Mouse (Mus musculus): Measurements from ENCODE around the gene Brca2. TPM values are rescaled to one million over a fixed set of nuclear protein-coding genes. Genes with fewer than 3 reads are reported as not detected.

Gene Brca2
- polyA plus RNA-seq, 1 experiment from 2014 or later: 12.7 TPM

DNA sequence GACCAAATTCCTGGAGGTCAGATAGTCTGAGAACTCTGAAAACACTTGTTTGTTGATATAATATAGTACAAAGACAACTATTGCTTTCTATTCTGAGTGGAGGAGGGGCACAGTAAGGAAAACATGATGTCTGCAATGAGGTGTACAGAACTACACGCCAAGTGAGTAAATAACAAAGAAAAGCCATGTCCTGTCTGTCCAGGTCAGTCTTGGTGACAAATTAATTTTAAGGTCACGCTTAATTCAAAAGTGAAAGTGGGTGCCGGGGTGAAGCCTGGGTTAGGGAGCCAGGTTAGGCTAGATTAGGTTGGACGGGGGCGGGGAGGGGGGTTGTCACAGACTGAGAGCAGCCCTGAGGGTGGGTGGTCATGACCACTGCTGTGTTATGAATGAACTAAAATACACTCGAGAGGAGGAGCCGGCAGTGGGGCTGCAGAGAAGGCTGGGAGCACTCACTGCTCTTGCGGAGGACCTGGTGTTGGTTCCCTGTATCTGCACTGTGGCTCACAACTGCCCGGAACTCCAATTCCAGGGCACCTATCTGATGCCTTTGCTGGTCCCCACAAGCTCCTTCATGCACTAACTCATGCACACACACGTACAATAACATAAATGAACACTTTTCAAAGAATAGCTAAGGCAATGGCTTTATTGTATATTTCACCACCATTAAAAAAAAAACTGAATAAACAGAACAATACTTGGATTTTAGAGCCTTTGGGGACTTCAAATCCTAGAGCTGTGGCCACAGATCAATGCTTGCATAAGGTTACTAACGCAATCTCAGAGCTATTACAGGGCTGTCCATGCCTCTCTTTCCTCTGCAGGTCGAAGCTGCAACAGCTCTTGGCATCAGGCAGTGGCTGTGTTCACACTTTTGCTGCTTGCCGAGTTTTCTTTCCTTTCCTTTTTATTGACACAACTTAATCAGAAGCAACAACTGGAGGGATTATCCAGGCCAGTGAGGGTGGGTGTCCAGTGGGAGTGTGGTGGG lies 77.2 kb downstream of the Brca2 start:
- Histone ChIP-seq H3K27me3 (ENCODE audit: control insufficient read depth, insufficient read depth, low read length) (peaks cover 5% of the 10 kb centered on the region; the same call in 1 of the 2 replicates), H3K4me2 (ENCODE audit: low read depth, low read length) (no peak overlapping the region), H3K36me3 (ENCODE audit: control insufficient read depth, insufficient read depth, low read length) (no peaks in the 10 kb centered on the region), H3K4me1 (ENCODE audit: control insufficient read depth, insufficient read depth, low read length) (peaks cover 8% of the 10 kb centered on the region), H3K9me3 (ENCODE audit: control insufficient read depth, low read length) (no peaks in the 10 kb centered on the region), H3K27ac (ENCODE audit: low read depth, low read length) (no peak overlapping the region), H3K9ac (replicated peaks; ENCODE audit: low read depth, low read length) (no peak overlapping the region), H3K4me3 (ENCODE audit: low read depth, low read length) (no peak overlapping the region)
- no peak for ATAC-seq (ENCODE audit: low read depth)
- WGBS: 65% methylated on average over 13 of the region's 13 CpGs

DNA sequence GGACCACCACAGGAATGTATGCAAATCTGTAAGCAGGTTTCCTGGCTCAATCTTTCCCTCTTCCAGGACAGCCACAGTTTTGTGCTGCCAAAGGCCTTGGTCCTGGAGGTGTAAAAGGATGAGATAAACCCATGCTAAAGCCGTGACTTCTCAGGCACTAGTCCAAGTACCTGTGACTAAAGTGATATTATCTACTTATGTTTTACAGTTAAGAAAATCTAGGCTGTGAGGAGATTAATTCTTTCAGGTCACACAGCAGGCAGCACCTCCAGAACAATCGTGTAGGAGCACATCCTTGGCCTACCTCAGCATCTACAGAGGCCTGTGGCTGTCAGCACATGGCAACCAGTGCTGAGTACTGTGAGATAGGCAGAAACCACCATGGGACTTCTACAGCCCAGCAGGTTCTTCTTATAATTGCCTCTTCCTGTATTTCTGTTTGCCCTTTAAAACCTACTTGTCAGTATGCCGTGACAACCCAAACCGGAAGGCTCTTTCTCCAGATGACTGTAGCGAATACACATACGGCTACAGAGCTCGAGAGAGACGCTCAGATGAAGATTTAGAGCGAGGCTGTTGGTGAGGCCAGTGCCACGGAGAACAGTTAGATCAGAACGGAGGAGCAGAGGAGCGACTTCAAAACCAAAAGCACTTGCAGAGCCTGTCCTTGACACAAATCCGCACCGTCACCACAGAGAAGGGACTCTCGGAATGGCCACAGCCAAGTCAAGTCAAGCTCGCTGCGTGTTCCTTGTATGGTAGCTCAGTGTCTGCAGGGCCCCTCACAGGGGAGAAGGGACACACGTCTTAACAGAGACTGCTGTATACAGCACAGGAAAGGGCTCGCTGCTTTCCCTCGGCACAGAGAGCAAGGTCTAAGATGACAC lies 78.4 kb downstream of the Brca2 start:
- H3K4me1 ChIP-seq (ENCODE audit: control insufficient read depth, insufficient read depth, low read length): peaks cover 5% of the 10 kb centered on the region; the same call in 1 of the 2 replicates
- 58% methylated on average over 20 of the region's 20 CpGs for WGBS
- ATAC-seq (ENCODE audit: low read depth): peak; percentile 32; the same call in 1 of the 2 replicates
- H3K9ac ChIP-seq (replicated peaks; ENCODE audit: low read depth, low read length): no peak overlapping the region
- no peaks in the 10 kb centered on the region for H3K36me3 ChIP-seq (ENCODE audit: control insufficient read depth, insufficient read depth, low read length)
- no peaks in the 10 kb centered on the region for H3K9me3 ChIP-seq (ENCODE audit: control insufficient read depth, low read length)
- H3K27ac ChIP-seq (ENCODE audit: low read depth, low read length): no peak overlapping the region; the same call in 1 of the 2 replicates
- no peak overlapping the region for H3K4me3 ChIP-seq (ENCODE audit: low read depth, low read length)
- no peak overlapping the region for H3K4me2 ChIP-seq (ENCODE audit: low read depth, low read length)
- H3K27me3 ChIP-seq (ENCODE audit: control insufficient read depth, insufficient read depth, low read length): peaks cover 5% of the 10 kb centered on the region; the same call in 1 of the 2 replicates

DNA sequence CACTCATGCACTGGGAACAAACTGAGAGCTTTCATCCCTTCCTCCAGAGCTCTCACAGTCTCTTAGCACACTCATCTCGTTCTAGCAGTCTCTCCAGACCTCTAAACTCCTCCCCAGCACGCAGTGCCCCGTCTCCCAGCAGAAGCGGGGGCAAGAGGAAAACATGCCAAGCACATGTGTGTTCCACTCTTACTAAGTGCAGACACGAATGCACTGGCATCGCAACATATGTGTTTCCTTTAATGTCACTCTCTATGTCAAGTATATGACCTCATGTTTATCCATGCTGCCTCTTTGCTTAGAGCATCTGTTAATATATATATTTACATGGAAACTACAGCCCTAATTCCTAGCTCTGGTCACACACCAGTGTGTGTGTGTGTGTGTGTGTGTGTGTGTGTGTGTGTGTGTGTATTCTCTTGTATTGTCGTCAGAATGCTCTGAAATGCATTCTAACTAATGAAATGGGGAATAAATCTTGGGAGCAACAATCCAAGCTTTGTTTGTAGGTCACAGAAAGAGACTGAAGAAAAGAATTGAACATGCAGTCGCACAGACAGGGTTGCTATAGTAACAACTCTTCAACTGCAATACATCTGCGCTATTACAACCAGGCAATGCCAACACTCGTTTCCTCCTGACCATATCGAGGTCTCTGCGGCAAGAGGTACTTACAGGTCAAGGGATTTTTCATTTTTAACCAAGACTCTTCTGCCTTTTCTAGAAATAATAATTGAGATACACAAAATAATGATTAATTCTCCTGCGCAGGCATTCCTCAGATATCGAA lies 79.2 kb downstream of the Brca2 start:
- H3K27me3 ChIP-seq (ENCODE audit: control insufficient read depth, insufficient read depth, low read length): no peaks in the 10 kb centered on the region
- ATAC-seq (ENCODE audit: low read depth): peak; percentile 75
- no peak overlapping the region for H3K4me2 ChIP-seq (ENCODE audit: low read depth, low read length)
- H3K27ac ChIP-seq (ENCODE audit: low read depth, low read length): no peak overlapping the region; the same call in 1 of the 2 replicates
- H3K4me3 ChIP-seq (ENCODE audit: low read depth, low read length): no peak overlapping the region
- H3K36me3 ChIP-seq (ENCODE audit: control insufficient read depth, insufficient read depth, low read length): no peaks in the 10 kb centered on the region
- no peaks in the 10 kb centered on the region for H3K9me3 ChIP-seq (ENCODE audit: control insufficient read depth, low read length)
- peaks cover 5% of the 10 kb centered on the region; the same call in 1 of the 2 replicates for H3K4me1 ChIP-seq (ENCODE audit: control insufficient read depth, insufficient read depth, low read length)
- WGBS: 38% methylated on average over 14 of the region's 14 CpGs
- no peak overlapping the region for H3K9ac ChIP-seq (replicated peaks; ENCODE audit: low read depth, low read length)

DNA sequence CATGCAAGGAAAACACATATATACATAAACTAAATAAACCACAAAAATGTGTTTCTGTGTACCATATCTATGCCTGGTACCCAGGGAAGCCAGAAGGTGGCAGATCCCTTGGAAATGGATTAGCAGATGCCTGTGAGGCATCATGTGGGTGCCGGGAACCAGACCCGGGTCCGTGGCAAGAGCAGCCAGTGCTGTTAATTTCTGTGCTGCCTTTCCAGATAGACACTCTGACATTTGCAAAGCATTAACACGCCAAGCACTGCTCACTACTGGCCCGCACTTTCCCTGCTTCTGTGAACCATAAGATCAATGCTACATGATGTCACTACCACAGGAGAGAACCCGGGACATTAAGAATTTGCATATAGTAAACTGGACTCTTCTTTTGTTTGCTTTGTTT lies 83.7 kb downstream of the Brca2 start:
- WGBS: 96% methylated on average over 6 of the region's 6 CpGs
- ATAC-seq (ENCODE audit: low read depth): no peak
- no peak overlapping the region for H3K4me3 ChIP-seq (ENCODE audit: low read depth, low read length)
- H3K27me3 ChIP-seq (ENCODE audit: control insufficient read depth, insufficient read depth, low read length): no peaks in the 10 kb centered on the region
- H3K9ac ChIP-seq (replicated peaks; ENCODE audit: low read depth, low read length): no peak overlapping the region
- H3K36me3 ChIP-seq (ENCODE audit: control insufficient read depth, insufficient read depth, low read length): no peaks in the 10 kb centered on the region
- peaks cover 2% of the 10 kb centered on the region; the same call in 1 of the 2 replicates for H3K4me1 ChIP-seq (ENCODE audit: control insufficient read depth, insufficient read depth, low read length)
- H3K27ac ChIP-seq (ENCODE audit: low read depth, low read length): no peak overlapping the region
- no peak overlapping the region for H3K4me2 ChIP-seq (ENCODE audit: low read depth, low read length)
- H3K9me3 ChIP-seq (ENCODE audit: control insufficient read depth, low read length): no peaks in the 10 kb centered on the region

DNA sequence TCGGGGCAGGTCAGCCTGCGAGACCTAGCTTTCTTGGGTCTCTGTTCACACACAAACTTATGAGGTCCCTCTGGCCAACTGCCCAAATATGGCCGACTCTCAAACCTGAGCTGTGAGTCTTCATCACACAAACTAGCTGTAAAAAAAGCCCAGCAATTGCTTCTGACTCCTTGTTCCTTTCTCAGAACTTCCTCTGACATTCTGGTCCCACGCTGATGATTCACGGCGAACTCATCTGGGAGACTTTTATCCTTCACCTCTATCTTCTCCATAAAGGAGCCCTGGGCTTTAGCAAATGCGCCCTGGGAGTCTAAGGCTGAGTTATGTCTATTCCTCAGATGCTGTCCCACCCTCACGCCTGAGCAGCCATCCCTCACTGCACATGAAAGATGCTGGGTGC lies 85.2 kb downstream of the Brca2 start:
- 96% methylated on average over 8 of the region's 8 CpGs for WGBS
- H3K4me3 ChIP-seq (ENCODE audit: low read depth, low read length): no peak overlapping the region
- ATAC-seq (ENCODE audit: low read depth): no peak

DNA sequence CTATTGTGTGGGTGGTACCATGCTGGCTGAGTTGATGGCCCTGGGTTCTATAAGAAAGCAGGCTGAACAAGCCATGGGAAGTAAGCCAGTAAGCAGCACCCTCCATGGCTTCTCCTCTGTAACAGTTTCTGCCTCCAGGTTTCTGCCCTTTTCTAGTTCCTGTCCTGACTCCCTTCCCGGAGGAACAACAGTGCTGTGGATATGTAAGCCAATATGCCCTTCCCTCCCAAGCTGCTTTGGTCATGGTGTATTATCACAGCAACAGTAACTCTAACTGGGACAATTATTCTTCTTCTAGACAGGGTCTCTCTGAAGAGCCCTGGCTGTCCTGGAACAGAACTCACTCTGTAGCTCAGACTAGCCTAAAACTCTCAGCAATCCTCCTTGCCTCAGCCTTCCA lies 88.7 kb downstream of the Brca2 start:
- no peaks in the 10 kb centered on the region for H3K4me1 ChIP-seq (ENCODE audit: control insufficient read depth, insufficient read depth, low read length)
- no peak for ATAC-seq (ENCODE audit: low read depth)
- H3K9me3 ChIP-seq (ENCODE audit: control insufficient read depth, low read length): no peaks in the 10 kb centered on the region
- no peaks in the 10 kb centered on the region for H3K27me3 ChIP-seq (ENCODE audit: control insufficient read depth, insufficient read depth, low read length)
- H3K4me2 ChIP-seq (ENCODE audit: low read depth, low read length): no peak overlapping the region
- no peak overlapping the region for H3K27ac ChIP-seq (ENCODE audit: low read depth, low read length)
- no peak overlapping the region for H3K9ac ChIP-seq (replicated peaks; ENCODE audit: low read depth, low read length)
- 55% methylated on average over 1 of the region's 1 CpGs for WGBS
- no peaks in the 10 kb centered on the region for H3K36me3 ChIP-seq (ENCODE audit: control insufficient read depth, insufficient read depth, low read length)
- H3K4me3 ChIP-seq (ENCODE audit: low read depth, low read length): no peak overlapping the region

More for the DNA sequence above, 85.2 kb downstream of the Brca2 start:
- Histone ChIP-seq H3K27me3 (ENCODE audit: control insufficient read depth, insufficient read depth, low read length) (no peaks in the 10 kb centered on the region), H3K36me3 (ENCODE audit: control insufficient read depth, insufficient read depth, low read length) (no peaks in the 10 kb centered on the region), H3K4me1 (ENCODE audit: control insufficient read depth, insufficient read depth, low read length) (no peaks in the 10 kb centered on the region), H3K9me3 (ENCODE audit: control insufficient read depth, low read length) (no peaks in the 10 kb centered on the region), H3K27ac (ENCODE audit: low read depth, low read length) (no peak overlapping the region), H3K4me2 (ENCODE audit: low read depth, low read length) (no peak overlapping the region), H3K9ac (replicated peaks; ENCODE audit: low read depth, low read length) (no peak overlapping the region)

DNA sequence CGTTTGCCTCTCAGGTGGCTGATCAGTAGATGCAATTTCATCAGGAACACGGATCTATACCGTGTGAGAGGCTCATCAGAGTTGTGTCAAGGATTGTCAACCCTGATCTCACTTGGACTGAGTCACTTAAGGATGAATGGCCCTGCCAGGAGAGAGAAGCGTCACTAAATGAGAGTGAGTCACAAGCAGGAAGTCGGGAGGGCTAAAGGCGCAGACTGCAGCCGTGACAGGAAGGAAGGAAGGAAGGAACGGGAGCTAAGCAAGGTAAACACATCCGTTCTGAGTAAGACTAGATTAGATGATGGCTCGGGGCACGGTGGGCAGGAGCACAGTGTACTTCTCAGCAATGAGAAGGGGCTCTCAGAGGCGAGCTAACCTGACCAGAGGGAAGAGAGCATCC lies 89.3 kb downstream of the Brca2 start:
- H3K27me3 ChIP-seq (ENCODE audit: control insufficient read depth, insufficient read depth, low read length): no peaks in the 10 kb centered on the region
- no peak overlapping the region for H3K27ac ChIP-seq (ENCODE audit: low read depth, low read length)
- no peak for ATAC-seq (ENCODE audit: low read depth)
- H3K4me3 ChIP-seq (ENCODE audit: low read depth, low read length): no peak overlapping the region
- no peaks in the 10 kb centered on the region for H3K9me3 ChIP-seq (ENCODE audit: control insufficient read depth, low read length)
- no peak overlapping the region for H3K4me2 ChIP-seq (ENCODE audit: low read depth, low read length)
- no peaks in the 10 kb centered on the region for H3K36me3 ChIP-seq (ENCODE audit: control insufficient read depth, insufficient read depth, low read length)
- 84% methylated on average over 12 of the region's 12 CpGs for WGBS
- no peak overlapping the region for H3K9ac ChIP-seq (replicated peaks; ENCODE audit: low read depth, low read length)
- no peaks in the 10 kb centered on the region for H3K4me1 ChIP-seq (ENCODE audit: control insufficient read depth, insufficient read depth, low read length)

DNA sequence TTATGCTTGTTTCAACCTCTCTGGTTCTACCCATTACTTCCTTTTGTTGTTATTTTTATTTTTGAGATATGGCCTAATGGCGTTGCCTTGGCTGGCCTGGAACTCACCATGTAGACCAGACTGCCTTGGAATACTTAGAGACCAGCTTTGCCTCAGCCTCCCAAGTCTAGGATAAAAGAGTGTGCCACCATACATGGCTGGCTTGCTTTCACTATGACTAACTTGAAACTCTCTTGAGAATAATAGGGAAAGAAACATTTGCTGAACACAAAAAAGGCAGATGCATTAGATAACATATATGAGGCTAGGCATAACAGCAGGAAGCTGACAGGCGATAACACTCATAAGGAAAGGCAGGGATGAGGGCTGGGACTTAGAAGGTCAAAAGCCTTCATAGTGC lies 91.6 kb downstream of the Brca2 start:
- WGBS: 93% methylated on average over 2 of the region's 2 CpGs
- Histone ChIP-seq H3K4me3 (ENCODE audit: low read depth, low read length) (no peak overlapping the region), H3K27me3 (ENCODE audit: control insufficient read depth, insufficient read depth, low read length) (no peaks in the 10 kb centered on the region), H3K27ac (ENCODE audit: low read depth, low read length) (no peak overlapping the region), H3K4me2 (ENCODE audit: low read depth, low read length) (no peak overlapping the region), H3K4me1 (ENCODE audit: control insufficient read depth, insufficient read depth, low read length) (no peaks in the 10 kb centered on the region), H3K36me3 (ENCODE audit: control insufficient read depth, insufficient read depth, low read length) (no peaks in the 10 kb centered on the region), H3K9me3 (ENCODE audit: control insufficient read depth, low read length) (no peaks in the 10 kb centered on the region), H3K9ac (replicated peaks; ENCODE audit: low read depth, low read length) (no peak overlapping the region)
- no peak for ATAC-seq (ENCODE audit: low read depth)
